Mouse (Mus musculus) sigmoid colon, adult 10 weeks (tissue): ENCODE measurements around the gene Gps2. TPM values are rescaled to one million over a fixed set of nuclear protein-coding genes. Genes with fewer than 3 reads are reported as not detected.

Source experiments
- polyA plus RNA-seq: library from polyadenylated mRNA; stranded (reverse); fragments of 350-450 nt; fragmentation: Illumina TruSeq; extraction: RNeasy Lipid Tissue Mini Kit (QIAGEN cat#74804); gene quantifications from one replicate; pipeline ENCODE4 v1.2.3, GENCODE M21; 2014; ENCODE audit warnings: low read depth, low replicate concordance

Gene Gps2
- polyA plus RNA-seq = 18.3 TPM

DNA sequence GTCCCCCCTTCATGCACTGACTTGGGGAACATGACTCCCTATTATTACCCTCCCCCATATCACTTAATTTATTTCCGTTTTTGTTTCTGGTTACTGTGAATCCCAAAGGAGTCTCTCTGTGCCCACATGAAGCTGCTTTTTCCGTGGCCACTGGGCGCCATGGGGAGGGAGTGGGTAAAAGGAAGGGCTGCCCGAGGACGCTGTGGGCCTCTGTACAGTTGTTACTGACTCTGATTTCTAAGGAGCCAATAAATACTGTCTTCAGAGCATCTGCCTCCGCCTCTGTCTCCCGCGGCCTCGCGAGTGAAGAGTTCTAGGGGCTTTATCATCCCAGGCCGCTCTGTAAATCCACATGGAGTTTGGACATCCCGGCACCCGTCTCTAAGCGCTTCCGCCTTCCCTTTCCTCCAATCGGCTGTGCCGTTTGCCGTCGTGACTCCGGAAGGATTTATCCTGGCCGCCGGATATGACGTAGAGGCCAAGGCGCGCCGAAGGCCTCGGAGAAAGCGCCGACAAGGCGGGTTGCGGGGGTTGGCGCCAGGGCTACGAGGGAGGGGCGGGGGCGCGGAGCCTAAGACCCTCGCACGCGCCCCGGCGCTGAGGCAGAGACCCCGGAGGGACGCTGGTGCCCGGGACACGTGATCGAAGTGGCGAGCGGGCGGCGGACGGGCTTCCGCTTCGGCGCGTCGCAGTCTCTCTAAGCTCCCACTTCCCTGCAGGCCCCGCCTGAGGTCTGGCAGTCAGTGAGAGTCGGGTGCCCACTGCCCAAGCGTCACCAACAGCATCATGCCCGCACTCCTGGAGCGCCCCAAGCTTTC, at the start of gene Gps2:
TSS of gene Gps2 (plus strand) at position 335 of the 818 bp plus-strand sequence.

GRCm38 (mm10) chr11:69877878-69878277, 35.8 kb upstream of the Gps2 start, which contains the start of gene Tmem95:
TSS of gene Tmem95 (minus strand) at chr11:69878018.

DNA sequence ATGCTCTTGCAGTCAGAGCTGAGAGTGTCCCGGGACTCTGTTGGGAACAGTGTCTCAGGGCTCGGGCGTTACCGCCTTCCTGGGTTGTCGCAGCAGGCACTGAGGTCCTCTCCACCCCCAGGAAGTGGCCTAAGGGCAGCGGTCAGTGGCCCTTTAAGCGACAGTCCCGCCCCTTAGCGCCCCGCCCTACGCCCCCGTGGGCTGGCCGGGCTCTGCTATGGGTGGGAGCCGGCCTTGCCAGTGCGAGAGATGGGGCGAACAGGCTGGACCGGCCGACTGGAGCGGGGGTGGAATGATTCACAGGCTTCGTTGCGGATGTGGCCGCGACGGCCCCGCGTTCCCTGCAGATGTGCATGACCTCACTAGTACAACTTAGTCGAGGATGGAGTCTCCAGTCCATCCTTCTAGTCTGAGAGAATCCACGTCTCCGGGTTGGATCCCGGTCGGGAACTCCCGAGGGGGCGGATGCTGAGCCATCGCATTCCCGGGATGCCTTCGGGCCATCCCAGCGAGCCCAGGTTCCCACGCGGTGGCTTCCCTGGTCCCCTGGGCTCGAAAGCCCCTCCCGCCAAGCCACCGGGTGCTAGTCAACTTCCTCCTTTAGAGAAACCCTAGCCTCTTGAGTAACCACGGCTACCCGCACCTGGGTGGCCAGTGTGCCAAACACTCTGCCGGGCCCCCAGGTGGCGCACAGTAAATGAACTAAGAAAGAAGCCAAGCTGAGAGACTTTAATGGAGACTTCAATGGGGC, 32.7 kb upstream of the Gps2 start, which contains the start of gene Kctd11:
TSS of gene Kctd11 (minus strand) at position 554 of the 751 bp plus-strand sequence.

DNA sequence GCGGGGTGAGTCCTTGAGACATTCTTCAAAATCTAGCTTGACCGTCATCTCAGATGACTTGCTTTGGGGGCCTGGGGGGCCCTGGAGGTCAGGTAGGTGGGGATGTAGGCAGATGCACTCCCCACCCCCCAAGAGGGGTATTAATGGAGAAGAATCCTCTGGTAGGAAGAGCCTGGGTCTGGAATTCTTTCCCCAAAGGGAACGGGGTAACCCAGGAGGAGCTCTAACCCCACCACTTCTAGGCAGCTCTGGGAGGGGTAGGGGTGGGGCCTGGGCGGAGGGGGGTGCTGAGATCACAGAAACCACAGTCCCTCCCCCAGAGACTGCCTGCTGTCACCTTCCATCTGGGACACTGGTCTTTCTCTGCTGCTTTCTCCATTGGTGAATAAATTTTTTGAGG, 18.4 kb upstream of the Gps2 start, which contains the start of gene Acap1:
TSS of gene Acap1 (minus strand) at position 249 of the 400 bp plus-strand sequence.

GRCm38 (mm10) chr11:69900471-69901405, 12.9 kb upstream of the Gps2 start, which contains the start of the genes 2810408A11Rik and Neurl4:
TSS of gene 2810408A11Rik (minus strand) at chr11:69900987.
TSS of gene Neurl4 (plus strand) at chr11:69901072.

DNA sequence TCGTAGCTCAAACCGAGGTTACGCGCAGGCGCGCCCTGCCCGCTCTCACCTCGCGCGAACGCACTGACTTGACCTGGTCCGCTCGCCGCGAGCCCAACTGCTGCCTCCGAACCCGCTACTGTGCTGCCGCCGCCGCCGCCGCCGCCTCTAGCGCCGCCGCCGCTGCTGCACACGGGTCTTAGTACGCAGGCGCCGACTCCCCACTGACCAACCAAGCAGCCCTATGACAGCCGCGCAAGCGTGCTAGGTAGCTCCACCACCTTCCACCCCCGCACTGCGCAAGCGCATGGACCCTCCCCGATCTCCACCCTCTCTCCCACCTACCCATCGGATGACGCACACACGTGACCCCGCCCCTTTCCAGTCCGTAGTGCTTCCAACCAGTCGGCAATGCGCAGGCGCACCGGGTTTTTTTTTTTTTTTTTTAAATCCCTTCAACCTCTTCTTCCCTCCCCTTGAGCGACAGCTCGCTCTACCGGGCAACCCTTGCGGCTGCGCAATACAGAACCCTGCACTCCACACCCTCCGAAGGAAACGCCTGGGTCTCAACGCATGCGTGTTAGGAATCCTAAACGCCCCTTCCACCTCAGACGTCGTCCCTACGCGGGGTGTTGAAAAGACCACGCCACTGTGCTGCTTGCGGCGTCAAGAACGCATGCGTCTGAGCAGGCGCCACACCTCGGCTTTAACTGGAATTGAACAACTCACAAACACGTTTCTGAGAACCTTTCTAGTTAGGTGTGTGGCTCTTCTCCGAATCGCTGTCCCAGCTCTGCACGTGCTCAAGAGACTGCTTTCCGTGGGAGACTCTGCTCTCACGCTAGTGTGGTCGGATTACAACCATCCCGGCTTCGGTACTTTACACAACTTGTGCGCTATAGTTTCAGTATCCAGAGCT, 7.7 kb downstream of the Gps2 start, which contains the start of gene Eif5a:
TSS of gene Eif5a (minus strand) at position 845 of the 898 bp plus-strand sequence.

DNA sequence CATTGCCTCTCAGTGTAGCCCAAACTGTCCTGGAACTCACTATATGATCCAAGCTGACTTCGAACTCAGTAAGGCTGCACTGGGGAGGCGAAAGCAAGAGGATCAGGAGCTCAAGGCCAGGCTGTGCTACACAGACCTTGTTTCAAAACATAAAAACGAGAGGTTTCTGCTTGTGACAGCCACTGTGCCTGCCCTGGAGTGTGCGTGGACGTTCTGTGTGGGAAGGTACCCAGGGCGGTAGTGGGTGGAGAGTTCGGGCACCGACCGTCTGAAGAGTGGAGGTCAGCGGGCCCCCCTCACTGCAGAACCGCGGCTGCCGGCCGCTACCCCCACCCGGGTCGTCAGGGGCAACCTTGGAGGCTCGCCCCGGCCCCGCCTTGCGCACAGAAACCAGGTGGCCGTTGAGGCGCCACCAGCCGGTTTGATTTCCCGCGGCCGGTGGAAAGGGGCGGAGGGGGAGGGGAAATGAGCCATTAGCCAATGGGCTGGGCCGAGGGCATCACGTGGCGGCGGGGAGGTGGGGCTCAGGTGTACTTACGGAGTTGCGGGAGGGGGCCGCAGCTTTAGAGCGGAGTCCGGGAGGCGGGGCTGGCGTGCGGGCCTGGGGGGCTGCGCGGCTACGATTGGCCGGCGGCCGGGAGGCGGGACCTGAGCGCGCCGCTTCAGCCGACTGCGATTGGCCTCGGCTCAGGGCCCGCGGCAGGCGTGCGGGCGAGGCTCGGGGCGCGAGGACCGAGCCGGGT, 21.6 kb downstream of the Gps2 start, which contains the start of gene Ybx2:
TSS of gene Ybx2 (plus strand) at position 660 of the 743 bp plus-strand sequence.

DNA sequence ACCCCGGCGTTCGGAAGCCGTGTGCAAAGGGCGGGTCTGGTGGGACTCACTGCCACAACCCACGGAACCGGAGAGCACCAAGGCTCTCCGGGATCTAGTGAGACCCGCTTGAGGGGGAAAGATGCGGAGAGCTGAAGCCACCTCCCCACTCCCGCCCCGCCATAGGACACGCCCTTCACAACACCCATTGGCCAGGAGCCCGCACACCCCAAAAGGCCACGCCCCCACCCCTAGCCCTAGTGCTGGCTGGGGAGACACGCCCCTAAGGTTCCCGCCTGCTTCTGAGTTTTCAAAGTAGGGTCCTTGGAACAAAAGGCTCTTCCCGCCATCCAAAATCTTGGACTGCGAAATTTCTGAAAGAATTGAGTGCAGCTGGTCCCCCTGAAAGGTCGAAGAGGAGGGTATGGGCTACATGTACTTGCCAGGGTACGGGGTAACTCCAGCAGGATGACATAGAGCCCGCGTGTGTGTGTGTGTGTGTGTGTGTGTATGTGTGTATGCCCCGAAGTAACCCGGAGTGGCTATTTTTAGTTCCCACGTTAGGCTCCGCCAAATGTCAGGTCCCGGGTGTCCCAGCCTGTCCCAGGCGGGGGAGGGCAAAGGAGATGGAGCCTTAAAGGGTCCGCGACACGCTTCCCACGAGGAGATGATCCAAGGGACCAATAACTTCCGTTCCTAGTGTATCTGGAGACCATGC, 34.5 kb downstream of the Gps2 start, which contains the start of gene Slc2a4:
TSS of gene Slc2a4 (minus strand) at position 123 of the 697 bp plus-strand sequence.

DNA sequence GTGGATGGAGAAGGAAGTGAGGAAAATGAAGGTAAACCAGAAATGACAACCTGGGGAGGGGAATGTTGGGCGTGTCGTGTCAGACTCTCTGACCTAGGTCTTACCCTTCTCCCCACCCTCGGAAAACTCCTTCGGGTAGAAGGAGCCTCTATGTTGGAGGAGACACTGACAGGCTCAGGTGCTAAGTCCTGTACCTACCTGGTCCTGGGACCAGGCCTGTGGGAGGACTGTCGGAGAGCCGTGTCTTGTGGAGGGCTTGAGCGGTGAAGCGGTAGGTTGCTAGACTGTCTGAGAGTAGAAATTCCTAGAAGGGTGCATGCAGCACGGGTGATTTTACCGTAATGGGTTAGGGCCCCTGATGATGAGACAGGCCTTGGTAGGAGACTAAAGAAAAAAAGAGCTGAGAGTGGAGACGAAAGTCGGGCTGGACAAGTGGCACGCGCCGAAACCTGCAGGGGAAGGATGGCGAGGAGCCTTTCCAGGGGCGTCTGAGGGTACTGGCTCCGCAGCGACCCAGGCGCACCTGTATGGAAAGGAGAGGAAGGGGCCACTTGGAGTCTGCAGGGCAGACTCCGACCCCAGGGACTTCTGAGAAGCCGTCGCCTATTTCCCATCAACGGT, 51.1 kb downstream of the Gps2 start, which contains the start of gene Cldn7:
TSS of gene Cldn7 (plus strand) at position 130 of the 621 bp plus-strand sequence.

Other genes with a start within 250 kb of the Gps2 start
- 2.6 TPM for gene Cd68, start 247.7 kb upstream of the Gps2 start, polyA plus RNA-seq
- 463 TPM for gene Eif4a1, start 241.5 kb upstream of the Gps2 start, polyA plus RNA-seq
- gene Senp3, start 231.8 kb upstream of the Gps2 start, polyA plus RNA-seq = 129 TPM
- gene Tnfsf13, start 228.1 kb upstream of the Gps2 start, polyA plus RNA-seq = 38.2 TPM
- gene Tnfsf12, start 218.0 kb upstream of the Gps2 start, polyA plus RNA-seq = 1.6 TPM
- gene Tnfsfm13, start 217.8 kb upstream of the Gps2 start, polyA plus RNA-seq = 8.2 TPM
- 25.7 TPM for gene Polr2a, start 155.3 kb upstream of the Gps2 start, polyA plus RNA-seq
- not detected for gene Slc35g3, start 151.9 kb upstream of the Gps2 start, polyA plus RNA-seq
- gene Zbtb4, start 148.0 kb upstream of the Gps2 start, polyA plus RNA-seq = 17.7 TPM
- gene Chrnb1, start 117.9 kb upstream of the Gps2 start, polyA plus RNA-seq = 4.0 TPM
- 9.5 TPM for gene Fgf11, start 112.0 kb upstream of the Gps2 start, polyA plus RNA-seq
- 11.7 TPM for gene Tmem102, start 108.3 kb upstream of the Gps2 start, polyA plus RNA-seq
- gene Gm39566, start 98.6 kb upstream of the Gps2 start, polyA plus RNA-seq = not detected
- gene Spem2, start 95.4 kb upstream of the Gps2 start, polyA plus RNA-seq = not detected
- gene Spem1, start 91.7 kb upstream of the Gps2 start, polyA plus RNA-seq = not detected
- 0.88 TPM for gene Nlgn2, start 76.1 kb upstream of the Gps2 start, polyA plus RNA-seq
- gene Tmem256, start 75.4 kb upstream of the Gps2 start, polyA plus RNA-seq = 18.5 TPM
- gene Plscr3, start 67.5 kb upstream of the Gps2 start, polyA plus RNA-seq = 0.98 TPM
- gene Tnk1, start 55.2 kb upstream of the Gps2 start, polyA plus RNA-seq = 5.4 TPM
- not detected for gene Tmem95, start 35.9 kb upstream of the Gps2 start, polyA plus RNA-seq
- gene Kctd11, start 32.5 kb upstream of the Gps2 start, polyA plus RNA-seq = 2.9 TPM
- gene Acap1, start 18.3 kb upstream of the Gps2 start, polyA plus RNA-seq = 0.57 TPM
- 3.7 TPM for gene 2810408A11Rik, start 12.9 kb upstream of the Gps2 start, polyA plus RNA-seq
- 2.6 TPM for gene Neurl4, start 12.8 kb upstream of the Gps2 start, polyA plus RNA-seq
- 144 TPM for gene Eif5a, start 8.1 kb downstream of the Gps2 start, polyA plus RNA-seq
- 22.3 TPM for gene Ybx2, start 21.9 kb downstream of the Gps2 start, polyA plus RNA-seq
- gene Slc2a4, start 34.3 kb downstream of the Gps2 start, polyA plus RNA-seq = 0.98 TPM
- gene Cldn7, start 50.9 kb downstream of the Gps2 start, polyA plus RNA-seq = 214 TPM
- 55.0 TPM for gene Ctdnep1, start 67.3 kb downstream of the Gps2 start, polyA plus RNA-seq
- gene Elp5, start 68.6 kb downstream of the Gps2 start, polyA plus RNA-seq = 5.0 TPM
- gene Gabarap, start 77.3 kb downstream of the Gps2 start, polyA plus RNA-seq = 508 TPM
- gene Phf23, start 81.9 kb downstream of the Gps2 start, polyA plus RNA-seq = 22.4 TPM
- gene Dvl2, start 86.7 kb downstream of the Gps2 start, polyA plus RNA-seq = 0.63 TPM
- gene Acadvl, start 101.5 kb downstream of the Gps2 start, polyA plus RNA-seq = 9.9 TPM
- gene Dlg4, start 103.1 kb downstream of the Gps2 start, polyA plus RNA-seq = 1.0 TPM
- gene Asgr1, start 140.2 kb downstream of the Gps2 start, polyA plus RNA-seq = not detected
- not detected for gene Asgr2, start 178.8 kb downstream of the Gps2 start, polyA plus RNA-seq
- gene Mgl2, start 216.4 kb downstream of the Gps2 start, polyA plus RNA-seq = 5.0 TPM
- gene Clec10a, start 242.3 kb downstream of the Gps2 start, polyA plus RNA-seq = 3.1 TPM